In the genomic region with DNA sequence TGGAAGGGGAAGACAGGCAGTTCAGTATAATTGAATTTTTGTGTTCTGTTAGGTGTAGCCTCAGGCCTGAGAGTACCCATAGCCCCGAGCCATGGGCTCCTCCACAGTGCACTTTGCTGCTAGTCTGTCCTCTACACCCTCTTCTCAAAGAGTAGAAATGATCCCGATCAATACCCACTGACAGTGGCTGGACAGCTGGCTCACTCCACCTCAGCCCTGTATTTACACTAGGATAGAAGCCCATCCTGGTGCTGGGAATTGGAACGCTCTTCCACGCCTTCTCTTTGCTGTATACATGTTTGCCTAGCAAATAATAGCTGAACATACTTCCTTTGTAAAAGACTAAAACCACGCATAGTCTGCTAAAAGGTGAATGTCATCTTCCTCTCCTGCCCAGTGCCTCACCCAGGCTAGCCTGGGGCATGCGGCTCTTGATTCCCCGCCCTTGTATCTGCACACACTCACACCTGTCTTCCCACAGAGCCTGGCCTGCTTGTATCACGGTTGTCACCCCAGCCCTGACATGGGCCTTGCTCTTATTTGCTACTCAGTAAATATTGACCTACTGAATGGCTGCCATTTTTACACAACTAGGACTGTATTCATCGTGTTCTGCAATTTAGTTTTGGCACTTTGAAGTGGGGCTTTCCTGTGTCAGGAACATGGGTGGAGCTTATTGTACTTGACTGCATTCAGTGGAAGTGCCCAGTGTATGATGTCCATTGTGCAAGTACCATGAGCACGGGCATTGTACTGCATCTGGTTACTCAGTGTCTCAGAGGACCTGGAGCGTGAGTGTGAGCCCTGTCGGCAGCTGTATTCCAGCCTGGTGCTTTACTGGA, we compare ENCODE assay signal across 10 mouse cellular contexts.
DNase-seq lines count a peak whose midpoint lies in the region; ATAC-seq and TF ChIP-seq lines count a peak whose summit lies in the region.
"Had no signal": no experiment of that assay in that cellular context is flagged by ENCODE, and none has a peak within 500 bp of the region (broad histone marks: within the 10 kb centered on the region; RNA-seq: fewer than 3 reads in every experiment).

No protein-coding gene starts in this region.

- peak; percentile 19; the same call in 1 of the 2 replicates for ATAC-seq in liver, embryonic 12.5 days
- peak; percentile 59 for ATAC-seq in intestine, embryonic 15.5 days
- ATAC-seq in liver, embryonic 14.5 days (ENCODE audit: insufficient read depth) = peak; percentile 69

- H3K9me3 ChIP-seq in liver, embryonic 12.5 days (replicated peaks) = no peaks in the 10 kb centered on the region
- no peaks in the 10 kb centered on the region for H3K9me3 ChIP-seq in intestine, embryonic 15.5 days
- H3K9me3 ChIP-seq in liver, embryonic 14.5 days (ENCODE audit: control insufficient read depth, low read length) = no peaks in the 10 kb centered on the region
- H3K9me3 ChIP-seq: forebrain, embryonic 10.5 days had no signal

- peaks cover 26% of the 10 kb centered on the region; the same call in 1 of the 2 replicates for H3K27me3 ChIP-seq in liver, embryonic 12.5 days (replicated peaks)
- no peaks in the 10 kb centered on the region for H3K27me3 ChIP-seq in intestine, embryonic 15.5 days (replicated peaks)
- H3K27me3 ChIP-seq in liver, embryonic 14.5 days (ENCODE audit: control insufficient read depth, insufficient read depth, low read length) = no peaks in the 10 kb centered on the region

- H3K4me3 ChIP-seq in liver, embryonic 12.5 days = no peak overlapping the region
- H3K4me3 ChIP-seq in intestine, embryonic 15.5 days (replicated peaks) = no peak overlapping the region
- no peak overlapping the region for H3K4me3 ChIP-seq in liver, embryonic 14.5 days (ENCODE audit: insufficient read depth in 1 of 2, low read depth in 2 of 2, low read length in 2 of 2)
- H3K4me3 ChIP-seq: forebrain, embryonic 10.5 days; heart, adult 2 months had no signal

- H3K36me3 ChIP-seq in liver, embryonic 12.5 days = no peaks in the 10 kb centered on the region
- no peaks in the 10 kb centered on the region for H3K36me3 ChIP-seq in intestine, embryonic 15.5 days
- no peaks in the 10 kb centered on the region for H3K36me3 ChIP-seq in liver, embryonic 14.5 days (replicated peaks; ENCODE audit: control insufficient read depth, insufficient read depth, low read depth)
- H3K36me3 ChIP-seq: forebrain, embryonic 10.5 days had no signal

- TF ChIP-seq EP300 in liver, embryonic 14.5 days (IDR thresholded peaks at IDR 0.05; ENCODE audit: low read depth) = no peak

- no peak overlapping the region for H3K9ac ChIP-seq in liver, embryonic 12.5 days
- no peak overlapping the region for H3K9ac ChIP-seq in intestine, embryonic 15.5 days
- no peak overlapping the region for H3K9ac ChIP-seq in liver, embryonic 14.5 days (replicated peaks)

- no peak overlapping the region for H3K4me2 ChIP-seq in liver, embryonic 12.5 days
- H3K4me2 ChIP-seq in intestine, embryonic 15.5 days (replicated peaks) = no peak overlapping the region
- no peak overlapping the region for H3K4me2 ChIP-seq in liver, embryonic 14.5 days (ENCODE audit: low read depth)

- H3K27ac ChIP-seq in liver, embryonic 12.5 days = no peak overlapping the region
- peak overlapping the region; percentile 59; the same call in 1 of the 2 replicates for H3K27ac ChIP-seq in intestine, embryonic 15.5 days
- no peak overlapping the region for H3K27ac ChIP-seq in liver, embryonic 14.5 days
- H3K27ac ChIP-seq: forebrain, embryonic 10.5 days; heart, adult 2 months had no signal

- DNase-seq in liver = no peak
- no peak for DNase-seq in liver, embryonic 14.5 days (ENCODE audit: low read depth in 3 of 3, low spot score in 3 of 3)
- peak; percentile 73 for DNase-seq in lung, postnatal 25 days (ENCODE audit: low spot score)
- DNase-seq in kidney, adult 9 months = no peak
- no peak for DNase-seq in cerebellum, adult 11-12 months
- DNase-seq: adrenal gland, postnatal 25 days; heart, adult 2 months had no signal

- no peak for TF ChIP-seq CTCF in liver, embryonic 14.5 days (IDR thresholded peaks at IDR 0.05; ENCODE audit: low read depth)

- WGBS in liver, embryonic 12.5 days (ENCODE audit: insufficient replicate concordance) = 63% methylated on average over 12 of the region's 12 CpGs
- 48% methylated on average over 12 of the region's 12 CpGs for WGBS in intestine, embryonic 15.5 days
- WGBS in liver, embryonic 14.5 days (ENCODE audit: insufficient replicate concordance) = 57% methylated on average over 12 of the region's 12 CpGs

- H3K4me1 ChIP-seq in liver, embryonic 12.5 days = peaks cover 25% of the 10 kb centered on the region
- peaks cover 29% of the 10 kb centered on the region for H3K4me1 ChIP-seq in intestine, embryonic 15.5 days (replicated peaks)
- peaks cover 0 to 13% of the 10 kb centered on the region in 2 experiments; a peak in 1 of 4 replicates for H3K4me1 ChIP-seq in liver, embryonic 14.5 days (replicated peaks; ENCODE audit: control insufficient read depth in 2 of 2, insufficient read depth in 2 of 2, low read length in 1 of 2)

Comparison
In these comparisons a context has a peak if more than half of its experiments do, and no peak if none do; other contexts are left out.
1. ATAC-seq: peak in every context shown above with its lines; median percentile 69 in liver, embryonic 14.5 days; 59 in intestine, embryonic 15.5 days; 19 in liver, embryonic 12.5 days.